Mouse (Mus musculus) ES-E14 (cell line): ENCODE data around the gene Gad1. TPM values are rescaled to one million over a fixed set of nuclear protein-coding genes. Genes with fewer than 3 reads are reported as not detected.

Experiments used
- DNase-seq: peaks from one replicate; pipeline ENCODE4 v3.0.0-alpha.2; 2013; ENCODE audit warnings: low read depth, low spot score
- H3K27ac ChIP-seq: 2 replicates; pipeline ENCODE4 v1.5.1; 2012; ENCODE audit warnings: low read depth, mild to moderate bottlenecking, low read length, moderate library complexity, mixed read lengths; ENCODE audit not compliant: poor library complexity, insufficient read depth, severe bottlenecking
- H3K36me3 ChIP-seq: 2 replicates; pipeline ENCODE4 v1.6.1; 2012; ENCODE audit warnings: mild to moderate bottlenecking, low read length, moderate library complexity, mixed read lengths; ENCODE audit not compliant: control insufficient read depth, poor library complexity, insufficient read depth, severe bottlenecking
- H3K4me1 ChIP-seq, 2 experiments: fragments of 150-350 bp in 1 of 2; sonication (generic) in 1 of 2; 2 replicates each; pipeline ENCODE4 v1.6.1; 2012; ENCODE audit warnings: low read length in 2 of 2, mild to moderate bottlenecking in 1 of 2, mixed read lengths in 1 of 2; ENCODE audit not compliant: control insufficient read depth in 2 of 2, insufficient read depth in 2 of 2, poor library complexity in 1 of 2
- H3K4me3 ChIP-seq, 2 experiments: fragments of 150-350 bp in 1 of 2; sonication (generic) in 1 of 2; 2 replicates each; pipeline ENCODE4 v1.5.1; 2012; ENCODE audit warnings: low read length in 2 of 2, low read depth in 1 of 2, mild to moderate bottlenecking in 1 of 2, mixed read lengths in 1 of 2; ENCODE audit not compliant: insufficient read depth in 1 of 2, poor library complexity in 1 of 2, severe bottlenecking in 1 of 2
- H3K9ac ChIP-seq: 2 replicates; pipeline ENCODE4 v1.6.1; 2012; ENCODE audit warnings: low read depth, mild to moderate bottlenecking, low read length, mixed read lengths; ENCODE audit not compliant: poor library complexity, insufficient read depth, severe bottlenecking
- H3K9me3 ChIP-seq: fragments of 150-350 bp; sonication (generic); 2 replicates; pipeline ENCODE4 v1.6.1; 2012; ENCODE audit warnings: low read depth, mild to moderate bottlenecking, low read length; ENCODE audit not compliant: control insufficient read depth, insufficient read depth
- CHD2 ChIP-seq: IDR thresholded peaks from 2 replicates; pipeline ENCODE4 v1.6.1; 2014; ENCODE audit warnings: mild to moderate bottlenecking, low read depth, low read length, inconsistent platforms
- HCFC1 ChIP-seq: IDR thresholded peaks from 2 replicates; pipeline ENCODE4 v1.6.1; 2012; ENCODE audit warnings: low read length, inconsistent platforms, borderline replicate concordance; ENCODE audit not compliant: insufficient read depth
- MAFK ChIP-seq: IDR thresholded peaks from 2 replicates; pipeline ENCODE4 v1.6.1; 2014; ENCODE audit warnings: mild to moderate bottlenecking, low read depth, low read length, inconsistent platforms; ENCODE audit not compliant: insufficient read depth
- ZC3H11A ChIP-seq: IDR thresholded peaks from 2 replicates; pipeline ENCODE4 v1.6.1; 2012; ENCODE audit warnings: low read depth, mild to moderate bottlenecking, inconsistent platforms, low read length, borderline replicate concordance
- ZNF384 ChIP-seq: IDR thresholded peaks from 2 replicates; pipeline ENCODE4 v1.6.1; 2012; ENCODE audit warnings: low read depth, low read length, inconsistent platforms
- in situ Hi-C, 2 experiments: fragments of 600-800 bp; cut with MboI; formaldehyde crosslinking; loops; one replicate each; pipeline ENCODE4 v1.15.1; 2025; ENCODE audit warnings: low sequenced_read_pairs in 2 of 2, inconsistent platforms in 1 of 2; ENCODE audit not compliant: unreplicated experiment in 2 of 2
- total RNA-seq: library from RNA; depleted of rRNA; stranded (reverse); fragments of 300-350 nt; gene quantifications from 2 replicates; pipeline ENCODE4 v1.2.3, GENCODE M21; 2012; rRNA removed

Gene Gad1
- total RNA-seq, 1 experiment = 1.0 TPM

DNA sequence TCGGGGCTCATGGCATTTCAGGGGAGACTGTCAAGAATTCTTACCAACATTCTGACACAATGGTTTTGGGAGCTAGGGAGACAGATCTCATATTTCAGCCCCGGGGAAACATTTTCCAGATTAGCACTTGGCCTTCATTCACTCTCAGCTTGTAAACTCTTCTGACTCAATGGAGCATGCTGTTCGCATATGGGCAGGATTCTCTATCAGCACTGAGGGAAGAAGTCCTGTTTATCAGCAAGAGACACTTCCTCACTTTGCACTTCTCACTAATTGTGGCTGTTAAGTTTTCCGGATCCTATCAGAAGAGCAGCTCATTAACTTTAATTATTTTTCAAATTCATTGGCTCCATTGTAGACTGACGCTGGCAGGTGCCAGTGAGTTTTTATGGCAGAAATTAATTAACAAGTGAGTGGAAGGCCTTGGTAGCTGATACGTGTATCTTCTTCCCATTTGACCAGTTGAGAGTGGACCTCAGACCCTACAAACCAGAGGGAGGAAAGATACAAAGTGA is 92.5 kb downstream of the Gad1 start:
- no peaks in the 10 kb centered on the region for H3K4me1 ChIP-seq
- H3K4me3 ChIP-seq = no peak overlapping the region
- no peak overlapping the region for H3K9ac ChIP-seq
- in situ Hi-C loops = no loop called here
- no peaks in the 10 kb centered on the region for H3K36me3 ChIP-seq
- H3K27ac ChIP-seq = no peak overlapping the region
- DNase-seq = no peak
- H3K9me3 ChIP-seq = no peaks in the 10 kb centered on the region
- TF ChIP-seq HCFC1 (no peak), ZNF384 (no peak), CHD2 (no peak), ZC3H11A (no peak), MAFK (no peak)

DNA sequence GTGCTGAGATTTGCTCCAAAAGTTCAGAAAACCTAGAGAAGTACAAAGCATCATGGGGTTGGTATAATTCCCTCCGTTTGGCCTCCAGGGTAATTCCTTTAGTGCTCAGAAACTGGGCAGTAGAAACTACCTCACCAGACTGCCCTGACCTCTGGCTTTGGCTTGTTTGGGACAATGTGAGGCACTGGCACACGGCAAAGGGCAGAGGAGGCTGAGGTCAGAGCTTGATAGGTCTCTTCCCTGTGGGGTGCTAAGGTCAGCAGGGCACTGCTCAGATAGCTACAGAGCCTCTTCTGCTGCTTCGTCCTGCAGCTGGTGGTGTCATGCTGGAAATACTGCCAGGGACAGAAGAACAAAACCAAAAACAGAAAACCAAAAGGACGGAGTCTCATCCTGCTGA is 94.8 kb downstream of the Gad1 start:
- Histone ChIP-seq H3K4me1 (no peaks in the 10 kb centered on the region), H3K36me3 (no peaks in the 10 kb centered on the region), H3K27ac (no peak overlapping the region), H3K9me3 (no peaks in the 10 kb centered on the region), H3K9ac (no peak overlapping the region), H3K4me3 (no peak overlapping the region)
- TF ChIP-seq HCFC1 = no peak
- no peak for TF ChIP-seq ZC3H11A
- TF ChIP-seq CHD2 = no peak
- no peak for TF ChIP-seq MAFK
- TF ChIP-seq ZNF384 = no peak
- no peak for DNase-seq
- in situ Hi-C loops = no loop called here

DNA sequence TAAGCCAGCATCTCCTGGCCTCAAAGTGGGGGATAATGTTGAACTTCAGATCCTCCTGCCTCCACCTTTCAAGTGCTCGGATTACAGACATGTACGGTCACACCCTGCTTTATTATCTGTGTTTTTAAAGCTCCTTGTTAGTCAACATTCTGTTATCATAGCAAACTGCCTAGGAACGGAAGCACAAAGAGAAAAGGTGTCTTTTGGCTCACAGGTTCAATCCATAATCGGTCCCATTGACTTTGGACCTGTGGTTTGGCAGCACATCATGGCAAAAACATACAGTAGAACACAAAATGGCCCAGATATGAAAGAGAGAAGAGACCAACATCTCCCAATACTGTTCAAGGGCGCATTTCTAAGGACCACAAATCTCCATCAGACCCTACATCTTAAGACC is 95.4 kb downstream of the Gad1 start:
- in situ Hi-C loops = no loop called here
- no peak for DNase-seq
- TF ChIP-seq ZC3H11A = no peak
- TF ChIP-seq ZNF384 = no peak
- no peak for TF ChIP-seq HCFC1
- TF ChIP-seq MAFK = no peak
- no peak for TF ChIP-seq CHD2

DNA sequence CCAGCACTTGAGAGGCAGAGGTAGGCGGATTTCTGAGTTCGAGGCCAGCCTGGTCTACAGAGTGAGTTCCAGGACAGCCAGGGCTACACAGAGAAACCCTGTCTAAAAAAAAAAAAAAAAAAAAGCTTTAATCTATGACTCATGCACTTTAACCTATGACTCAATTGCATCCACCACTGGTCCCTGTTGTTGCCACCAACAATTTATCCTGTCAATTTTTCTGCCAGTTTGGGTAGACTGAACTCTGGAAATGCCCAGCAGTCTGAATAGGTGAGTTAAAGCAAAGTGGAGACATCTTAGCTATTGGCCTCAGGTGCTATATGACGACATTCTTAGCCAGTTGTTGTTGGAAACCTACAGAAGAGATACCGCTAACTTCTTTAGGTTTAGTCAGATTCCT is 96.6 kb downstream of the Gad1 start:
- no peak for TF ChIP-seq HCFC1
- TF ChIP-seq MAFK = no peak
- no peak for TF ChIP-seq CHD2
- TF ChIP-seq ZNF384 = no peak
- no peak for TF ChIP-seq ZC3H11A
- Histone ChIP-seq H3K4me3 (no peak overlapping the region), H3K36me3 (no peaks in the 10 kb centered on the region), H3K9me3 (no peaks in the 10 kb centered on the region), H3K9ac (no peak overlapping the region), H3K27ac (no peak overlapping the region), H3K4me1 (no peaks in the 10 kb centered on the region)
- no peak for DNase-seq
- in situ Hi-C loops = no loop called here

More for the DNA sequence above, 95.4 kb downstream of the Gad1 start:
- H3K9ac ChIP-seq = no peak overlapping the region
- H3K27ac ChIP-seq = no peak overlapping the region
- no peak overlapping the region for H3K4me3 ChIP-seq
- no peaks in the 10 kb centered on the region for H3K9me3 ChIP-seq
- no peaks in the 10 kb centered on the region for H3K36me3 ChIP-seq
- no peaks in the 10 kb centered on the region for H3K4me1 ChIP-seq

Other genes with a start within 250 kb of the Gad1 start
- 2.0 TPM in 2 replicates for gene Sp5, start 78.1 kb upstream of the Gad1 start, total RNA-seq
- 0.26 TPM in 1 of 2 replicates, not detected in the other for gene Erich2, start 44.3 kb upstream of the Gad1 start, total RNA-seq
- gene Gorasp2, start 108.5 kb downstream of the Gad1 start, total RNA-seq = 36.3 and 55.2 TPM in 2 replicates
- 0.27 and 0.85 TPM in 2 replicates for gene Gm26558, start 109.0 kb downstream of the Gad1 start, total RNA-seq